Mouse (Mus musculus) megakaryocyte-erythroid progenitor cell, adult 5-6 weeks (primary cell): ENCODE data around the gene Apba2. TPM values are rescaled to one million over a fixed set of nuclear protein-coding genes. Genes with fewer than 3 reads are reported as not detected.

ENCODE experiments used
- ATAC-seq: replicated peaks from 2 replicates; pipeline ENCODE4 v1.8.0; 2016; ENCODE audit warnings: mild to moderate bottlenecking, inconsistent platforms; ENCODE audit not compliant: severe bottlenecking, poor library complexity, low FRiP score, low TSS enrichment
- total RNA-seq, 2 experiments: library from RNA; stranded (forward) in 1 of 2; stranded (reverse) in 1 of 2; fragments of 200-1000, 215-1000 nt in 1 of 2; fragments of >200 nt in 1 of 2; fragmentation: Nextera tagmentation in 1 of 2; gene quantifications; 2 replicates each; pipeline ENCODE4 v1.2.3; 2014 to 2017

Gene Apba2
- total RNA-seq (2014; fragmentation: Nextera tagmentation) = not detected in 2 replicates
- total RNA-seq (2017) = not detected in 2 replicates

- ATAC-seq = no peak
Observed at GRCm38 (mm10) chr7:64501536-64502270, at the start of gene Apba2. Apba2 (plus strand) TSS chr7:64501706.

GRCm38 (mm10) chr7:64451861-64452382, 49.6 kb upstream of the Apba2 start:
- no peak for ATAC-seq

GRCm38 (mm10) chr7:64452471-64453222, 48.9 kb upstream of the Apba2 start:
- ATAC-seq = no peak

GRCm38 (mm10) chr7:64456176-64456575, 45.3 kb upstream of the Apba2 start:
- no peak for ATAC-seq

GRCm38 (mm10) chr7:64456676-64457075, 44.8 kb upstream of the Apba2 start:
- ATAC-seq = no peak

- no peak for ATAC-seq
Observed at GRCm38 (mm10) chr7:64457811-64458210, 43.7 kb upstream of the Apba2 start.

- ATAC-seq = no peak
Observed at GRCm38 (mm10) chr7:64497438-64497837, 4.1 kb upstream of the Apba2 start.

GRCm38 (mm10) chr7:64502271-64503180, 1.0 kb downstream of the Apba2 start:
- no peak for ATAC-seq

- ATAC-seq = no peak
Observed at GRCm38 (mm10) chr7:64503641-64504040, 2.1 kb downstream of the Apba2 start.

GRCm38 (mm10) chr7:64504691-64505231, 3.3 kb downstream of the Apba2 start:
- ATAC-seq = no peak

- ATAC-seq = no peak
Observed at GRCm38 (mm10) chr7:64505571-64505970, 4.1 kb downstream of the Apba2 start.

- ATAC-seq = no peak
Observed at GRCm38 (mm10) chr7:64508826-64509225, 7.3 kb downstream of the Apba2 start.

GRCm38 (mm10) chr7:64509911-64510310, 8.4 kb downstream of the Apba2 start:
- no peak for ATAC-seq

- ATAC-seq = no peak
Observed at GRCm38 (mm10) chr7:64510526-64511210, 9.2 kb downstream of the Apba2 start.

- no peak for ATAC-seq
Observed at GRCm38 (mm10) chr7:64513621-64514020, 12.1 kb downstream of the Apba2 start.

- no peak for ATAC-seq
Observed at GRCm38 (mm10) chr7:64515280-64515679, 13.8 kb downstream of the Apba2 start.

- no peak for ATAC-seq
Observed at GRCm38 (mm10) chr7:64515891-64516290, 14.4 kb downstream of the Apba2 start.

- no peak for ATAC-seq
Observed at GRCm38 (mm10) chr7:64519091-64519490, 17.6 kb downstream of the Apba2 start.

- no peak for ATAC-seq
Observed at GRCm38 (mm10) chr7:64519521-64519920, 18.0 kb downstream of the Apba2 start.
